Mouse (Mus musculus) CH12.LX (cell line): ENCODE data around the gene Fosb.

ENCODE experiments used
- CHD2 ChIP-seq: IDR thresholded peaks from 2 replicates; pipeline ENCODE4 v1.6.1; 2011; ENCODE audit warnings: low read length, improper control_type of control experiment
- CTCF ChIP-seq, 2 experiments: IDR thresholded peaks in 1 of 2; conservative IDR thresholded peaks in 1 of 2; 2 replicates each; pipeline ENCODE4 v1.5.1; 2011 to 2012; ENCODE audit warnings: low read depth in 2 of 2, low read length in 2 of 2, improper control_type of control experiment in 1 of 2, inconsistent platforms in 1 of 2, mild to moderate bottlenecking in 1 of 2, moderate library complexity in 1 of 2
- MAZ ChIP-seq: IDR thresholded peaks from 2 replicates; pipeline ENCODE4 v1.6.1; 2012; ENCODE audit warnings: low read depth, mild to moderate bottlenecking, inconsistent platforms, low read length, improper control_type of control experiment, moderate library complexity
- NRF1 ChIP-seq: IDR thresholded peaks from 2 replicates; pipeline ENCODE4 v1.6.1; 2014; ENCODE audit warnings: low read depth, mild to moderate bottlenecking, inconsistent platforms, low read length, improper control_type of control experiment, moderate library complexity
- POLR2A ChIP-seq: IDR thresholded peaks from 2 replicates; pipeline ENCODE4 v1.6.1; 2011; ENCODE audit warnings: low read depth, mild to moderate bottlenecking, improper control_type of control experiment, low read length
- POLR2AphosphoS2 ChIP-seq: IDR thresholded peaks from 2 replicates; pipeline ENCODE4 v1.6.1; 2011; ENCODE audit warnings: low read depth, low read length, improper control_type of control experiment
- SIN3A ChIP-seq: IDR thresholded peaks from 2 replicates; pipeline ENCODE4 v1.6.1; 2012; ENCODE audit warnings: low read length, improper control_type of control experiment, inconsistent platforms

DNA sequence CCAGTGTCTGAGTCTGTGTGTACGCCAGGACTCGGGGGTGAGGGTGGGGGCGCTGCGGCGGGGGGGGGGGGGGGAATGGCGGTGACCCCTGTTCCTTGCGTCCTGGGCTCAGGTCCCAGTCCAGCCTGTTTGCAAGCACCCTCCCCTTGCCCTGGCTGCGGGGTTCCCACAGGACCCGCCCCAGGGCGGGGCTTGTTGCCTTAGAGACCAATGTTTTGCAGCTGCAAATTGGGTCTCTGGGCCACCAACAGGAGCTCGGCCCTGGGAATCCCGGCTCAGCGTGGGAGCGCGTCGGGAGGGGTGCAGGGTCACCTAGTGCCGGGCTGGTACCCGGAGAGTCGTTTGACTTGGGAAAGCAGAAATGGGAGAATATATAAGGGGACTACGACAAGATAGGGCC lies 16.5 kb upstream of the Fosb start:
- TF ChIP-seq NRF1: no peak
- TF ChIP-seq SIN3A: no peak
- TF ChIP-seq POLR2A: no peak
- no peak for TF ChIP-seq MAZ
- no peak for TF ChIP-seq CTCF (conservative IDR thresholded peaks at IDR 0.05 in 1 of 2, IDR thresholded peaks at IDR 0.05 in 1 of 2; ENCODE audit: low read depth in 2 of 2, low read length in 2 of 2)
- no peak for TF ChIP-seq POLR2AphosphoS2
- no peak for TF ChIP-seq CHD2
